Mouse (Mus musculus): ENCODE results near the gene Nxnl2. TPM values are rescaled to one million over a fixed set of nuclear protein-coding genes. Genes with fewer than 3 reads are reported as not detected.
"Not testable (repeated sequence)": the region's sequence is repeated elsewhere in the genome, so short reads cannot be mapped to it uniquely, and the experiment has no call there.

The Nxnl2 gene
- polyA plus RNA-seq, 1 experiment from 2014 or later = 1.7 TPM

- no peak overlapping the region for H3K27ac ChIP-seq
- no peak overlapping the region for H3K9ac ChIP-seq
- H3K4me3 ChIP-seq = no peak overlapping the region
- no peaks in the 10 kb centered on the region for H3K27me3 ChIP-seq
- peaks cover 3% of the 10 kb centered on the region; the same call in 1 of the 2 replicates for H3K4me1 ChIP-seq (replicated peaks)
- H3K36me3 ChIP-seq = no peaks in the 10 kb centered on the region
- 32% methylated on average over 3 of the region's 3 CpGs for WGBS
- ATAC-seq (replicated peaks; ENCODE audit: insufficient number of reproducible peaks, insufficient read depth, low FRiP score, low read depth) = no peak
- H3K4me2 ChIP-seq = no peak overlapping the region
- peaks cover 4% of the 10 kb centered on the region; the same call in 1 of the 2 replicates for H3K9me3 ChIP-seq (replicated peaks)
These were observed 8.5 kb downstream of the Nxnl2 start for GRCm38 (mm10) chr13:51179362-51179761.

- no peaks in the 10 kb centered on the region for H3K9me3 ChIP-seq (replicated peaks)
- no peak overlapping the region for H3K27ac ChIP-seq
- H3K36me3 ChIP-seq = no peaks in the 10 kb centered on the region
- H3K4me3 ChIP-seq = no peak overlapping the region
- H3K4me1 ChIP-seq (replicated peaks) = no peaks in the 10 kb centered on the region
- H3K9ac ChIP-seq = no peak overlapping the region
- 77% methylated on average over 7 of the region's 7 CpGs for WGBS
- H3K27me3 ChIP-seq = no peaks in the 10 kb centered on the region
- no peak overlapping the region for H3K4me2 ChIP-seq
- ATAC-seq (replicated peaks; ENCODE audit: insufficient number of reproducible peaks, insufficient read depth, low FRiP score, low read depth) = no peak
These were observed 11.4 kb downstream of the Nxnl2 start for GRCm38 (mm10) chr13:51182236-51182635.

DNA sequence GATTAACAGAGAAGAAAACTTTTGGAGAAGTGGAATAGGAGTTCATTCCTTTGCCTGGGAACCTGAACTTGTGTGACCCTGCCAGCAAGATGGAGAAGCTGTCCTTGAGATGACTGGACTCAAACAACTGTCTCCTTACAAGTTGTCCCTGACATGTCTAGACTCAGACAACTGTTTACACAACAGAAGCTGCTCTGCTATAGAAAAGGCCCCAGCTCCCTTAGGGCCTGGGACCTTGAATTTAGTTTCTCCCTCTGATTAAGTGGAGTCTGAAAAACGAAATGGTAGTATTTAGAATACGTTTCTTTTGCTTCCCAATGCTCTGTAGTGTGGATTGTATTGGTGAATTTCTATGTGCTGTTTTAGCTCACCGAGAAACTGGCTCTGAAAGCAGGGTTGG is 14.1 kb downstream of the Nxnl2 start:
- H3K4me2 ChIP-seq = no peak overlapping the region
- WGBS = 79% methylated on average over 3 of the region's 3 CpGs
- no peak overlapping the region for H3K27ac ChIP-seq
- no peak overlapping the region for H3K9ac ChIP-seq
- ATAC-seq (replicated peaks; ENCODE audit: insufficient number of reproducible peaks, insufficient read depth, low FRiP score, low read depth) = no peak
- no peaks in the 10 kb centered on the region for H3K4me1 ChIP-seq (replicated peaks)
- no peak overlapping the region for H3K4me3 ChIP-seq
- no peaks in the 10 kb centered on the region for H3K36me3 ChIP-seq
- H3K9me3 ChIP-seq (replicated peaks) = no peaks in the 10 kb centered on the region
- no peaks in the 10 kb centered on the region for H3K27me3 ChIP-seq

GRCm38 (mm10) chr13:51190336-51190735 is 19.5 kb downstream of the Nxnl2 start:
- H3K27ac ChIP-seq = no peak overlapping the region
- no peak overlapping the region for H3K9ac ChIP-seq
- H3K9me3 ChIP-seq (replicated peaks) = no peaks in the 10 kb centered on the region
- no peaks in the 10 kb centered on the region for H3K36me3 ChIP-seq
- H3K4me2 ChIP-seq = no peak overlapping the region
- H3K4me1 ChIP-seq (replicated peaks) = no peaks in the 10 kb centered on the region
- no peaks in the 10 kb centered on the region for H3K27me3 ChIP-seq
- 61% methylated on average over 3 of the region's 3 CpGs for WGBS
- H3K4me3 ChIP-seq = no peak overlapping the region
- ATAC-seq (replicated peaks; ENCODE audit: insufficient number of reproducible peaks, insufficient read depth, low FRiP score, low read depth) = no peak

- no peaks in the 10 kb centered on the region for H3K9me3 ChIP-seq (replicated peaks)
- 71% methylated on average over 6 of the region's 6 CpGs for WGBS
- no peak for ATAC-seq (replicated peaks; ENCODE audit: insufficient number of reproducible peaks, insufficient read depth, low FRiP score, low read depth)
- H3K4me1 ChIP-seq (replicated peaks) = no peaks in the 10 kb centered on the region
- no peaks in the 10 kb centered on the region for H3K27me3 ChIP-seq
- H3K9ac ChIP-seq = no peak overlapping the region
- no peak overlapping the region for H3K4me3 ChIP-seq
- no peaks in the 10 kb centered on the region for H3K36me3 ChIP-seq
- no peak overlapping the region for H3K4me2 ChIP-seq
- H3K27ac ChIP-seq = no peak overlapping the region
These were observed 20.8 kb downstream of the Nxnl2 start for GRCm38 (mm10) chr13:51191416-51192140.

DNA sequence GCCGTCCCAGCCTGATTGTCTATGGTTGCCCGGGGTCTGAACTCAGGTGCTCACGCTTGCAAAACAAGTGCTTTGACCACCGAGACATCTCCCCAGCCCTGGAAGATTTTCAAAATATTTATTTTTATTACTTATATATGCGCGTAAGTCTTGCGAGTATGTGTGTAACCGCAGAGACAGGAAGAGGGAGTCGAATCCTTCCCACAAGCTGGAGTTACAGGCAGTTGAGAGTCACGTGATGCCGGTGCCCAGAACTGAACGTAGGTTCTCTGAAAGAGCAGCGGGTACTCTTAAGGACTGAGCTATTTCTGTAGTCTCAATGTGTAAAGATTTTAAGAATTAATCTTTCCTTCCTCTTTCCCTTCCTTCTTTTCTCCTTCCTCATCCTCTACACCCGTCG is 23.1 kb downstream of the Nxnl2 start:
- H3K27me3 ChIP-seq = no peaks in the 10 kb centered on the region
- peaks cover 4% of the 10 kb centered on the region; the same call in 1 of the 2 replicates for H3K4me1 ChIP-seq (replicated peaks)
- no peak overlapping the region for H3K4me2 ChIP-seq
- no peaks in the 10 kb centered on the region for H3K36me3 ChIP-seq
- no peak overlapping the region for H3K9ac ChIP-seq
- H3K27ac ChIP-seq = no peak overlapping the region
- H3K4me3 ChIP-seq = no peak overlapping the region
- ATAC-seq (replicated peaks; ENCODE audit: insufficient number of reproducible peaks, insufficient read depth, low FRiP score, low read depth) = no peak
- H3K9me3 ChIP-seq (replicated peaks) = no peaks in the 10 kb centered on the region
- 79% methylated on average over 15 of the region's 15 CpGs for WGBS

GRCm38 (mm10) chr13:51197699-51198098 is 26.9 kb downstream of the Nxnl2 start:
- H3K27ac ChIP-seq = no peak overlapping the region
- 72% methylated on average over 3 of the region's 3 CpGs for WGBS

DNA sequence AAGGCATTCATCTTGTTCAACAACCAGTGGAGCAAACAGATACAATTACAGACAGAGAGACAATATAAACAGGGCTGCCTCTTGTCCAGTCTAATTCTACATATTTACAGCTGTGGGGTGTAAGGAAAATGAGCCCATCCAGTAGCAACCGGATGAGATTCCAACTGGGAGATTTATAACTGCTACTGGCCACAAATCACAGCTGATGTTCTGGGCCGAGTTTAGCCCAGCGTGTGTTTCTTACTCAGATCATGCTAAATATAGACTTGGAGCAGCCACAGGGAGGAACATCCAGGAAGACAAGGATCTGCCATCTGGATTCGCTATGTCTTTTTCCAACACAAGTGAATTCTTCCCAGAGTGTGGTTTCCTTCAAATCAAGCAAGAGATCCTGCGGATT is 27.4 kb downstream of the Nxnl2 start:
- no peak overlapping the region for H3K4me2 ChIP-seq
- no peaks in the 10 kb centered on the region for H3K27me3 ChIP-seq
- H3K36me3 ChIP-seq = no peaks in the 10 kb centered on the region
- H3K9ac ChIP-seq = no peak overlapping the region
- no peak for ATAC-seq (replicated peaks; ENCODE audit: insufficient number of reproducible peaks, insufficient read depth, low FRiP score, low read depth)
- H3K4me3 ChIP-seq = no peak overlapping the region
- H3K9me3 ChIP-seq (replicated peaks) = no peaks in the 10 kb centered on the region
- peaks cover 4% of the 10 kb centered on the region; the same call in 1 of the 2 replicates for H3K4me1 ChIP-seq (replicated peaks)
- WGBS = 41% methylated on average over 5 of the region's 5 CpGs
- H3K27ac ChIP-seq = no peak overlapping the region

More at GRCm38 (mm10) chr13:51197699-51198098, 26.9 kb downstream of the Nxnl2 start:
- Histone ChIP-seq H3K9ac (no peak overlapping the region), H3K4me2 (no peak overlapping the region), H3K4me3 (no peak overlapping the region), H3K9me3 (replicated peaks) (no peaks in the 10 kb centered on the region), H3K27me3 (no peaks in the 10 kb centered on the region), H3K36me3 (no peaks in the 10 kb centered on the region), H3K4me1 (replicated peaks) (peaks cover 4% of the 10 kb centered on the region; the same call in 1 of the 2 replicates)
- ATAC-seq (replicated peaks; ENCODE audit: insufficient number of reproducible peaks, insufficient read depth, low FRiP score, low read depth) = no peak

DNA sequence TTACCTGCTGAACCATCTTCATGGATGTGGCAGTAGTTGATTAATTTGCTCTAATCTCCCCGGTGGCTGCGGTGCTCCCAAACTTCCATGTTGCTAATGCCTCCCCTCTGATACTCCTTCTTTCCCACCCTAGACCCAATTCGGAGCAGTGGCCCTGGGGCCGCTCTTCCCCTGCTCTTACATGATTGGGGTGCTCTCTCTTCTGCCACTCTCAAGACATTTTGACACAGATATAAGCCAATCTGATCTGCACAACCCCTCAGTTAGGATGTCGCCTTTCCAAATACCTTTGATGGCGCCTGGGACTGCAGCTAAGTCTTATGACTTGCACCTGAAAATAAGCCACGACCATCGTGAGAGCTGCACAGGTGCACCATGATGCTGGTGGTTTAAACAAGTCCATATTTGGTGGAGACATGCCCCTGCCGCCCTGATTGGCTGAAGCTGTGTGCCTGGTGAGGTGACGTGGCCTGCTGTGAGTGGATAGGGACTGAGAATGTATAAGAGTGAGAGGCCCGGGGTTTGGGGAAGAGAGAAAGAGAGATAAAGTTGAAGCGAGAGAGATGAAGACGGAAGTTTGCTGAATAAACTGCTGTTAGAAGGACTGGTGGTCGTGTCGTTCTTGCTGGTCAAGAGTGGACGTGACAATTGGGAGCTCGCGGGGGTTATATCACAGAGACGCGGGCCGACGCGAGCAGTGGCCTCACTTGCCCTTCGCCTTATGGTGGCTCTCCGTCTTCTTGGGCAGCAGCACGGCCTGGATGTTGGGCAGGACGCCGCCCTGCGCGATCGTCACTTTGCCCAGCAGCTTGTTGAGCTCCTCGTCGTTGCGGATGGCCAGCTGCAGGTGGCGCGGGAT is 31.4 kb downstream of the Nxnl2 start:
- H3K4me2 ChIP-seq = peak overlapping the region; percentile 71
- H3K9me3 ChIP-seq (replicated peaks); ATAC-seq (replicated peaks; ENCODE audit: insufficient number of reproducible peaks, insufficient read depth, low FRiP score, low read depth); H3K27me3 ChIP-seq; H3K36me3 ChIP-seq; H3K27ac ChIP-seq; H3K4me1 ChIP-seq (replicated peaks): not testable (repeated sequence)
- 37% methylated on average over 33 of the region's 36 CpGs for WGBS
- H3K4me3 ChIP-seq = peak overlapping the region; percentile 45
- 0 out of 2 replicates have a peak overlapping the region, but pooled peaks have one; percentile 43 for H3K9ac ChIP-seq

DNA sequence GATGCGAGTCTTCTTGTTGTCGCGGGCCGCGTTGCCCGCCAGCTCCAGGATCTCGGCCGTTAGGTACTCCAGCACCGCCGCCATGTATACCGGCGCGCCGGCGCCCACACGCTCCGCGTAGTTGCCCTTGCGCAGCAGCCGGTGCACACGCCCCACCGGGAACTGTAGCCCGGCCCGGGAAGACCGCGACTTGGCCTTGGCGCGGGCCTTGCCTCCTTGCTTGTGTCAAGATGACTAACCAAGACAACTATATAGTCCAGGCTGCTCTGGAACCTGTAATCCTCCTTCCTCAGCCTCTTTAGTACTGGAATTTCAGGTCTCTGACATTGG is 32.0 kb downstream of the Nxnl2 start:
- not testable (repeated sequence) for H3K27ac ChIP-seq; ATAC-seq (replicated peaks; ENCODE audit: insufficient number of reproducible peaks, insufficient read depth, low FRiP score, low read depth); H3K4me1 ChIP-seq (replicated peaks); H3K9me3 ChIP-seq (replicated peaks); H3K27me3 ChIP-seq; H3K36me3 ChIP-seq
- WGBS = 9% methylated on average over 28 of the region's 28 CpGs
- Histone ChIP-seq H3K9ac (peak overlapping the region; percentile 43; the same call in 1 of the 2 replicates), H3K4me3 (peak overlapping the region; percentile 45), H3K4me2 (peak overlapping the region; percentile 71)

- Histone ChIP-seq H3K9me3 (replicated peaks) (no peaks in the 10 kb centered on the region), H3K27me3 (no peaks in the 10 kb centered on the region), H3K4me2 (no peak overlapping the region), H3K9ac (no peak overlapping the region), H3K36me3 (no peaks in the 10 kb centered on the region), H3K27ac (no peak overlapping the region), H3K4me3 (no peak overlapping the region), H3K4me1 (replicated peaks) (peaks cover 2% of the 10 kb centered on the region)
- WGBS = 95% methylated on average over 8 of the region's 8 CpGs
- ATAC-seq (replicated peaks; ENCODE audit: insufficient number of reproducible peaks, insufficient read depth, low FRiP score, low read depth) = no peak
These were observed 32.6 kb downstream of the Nxnl2 start for GRCm38 (mm10) chr13:51203467-51203866.

All from heart, embryonic 15.5 days (tissue).